Mouse (Mus musculus): ENCODE measurements around the gene Dph1.
A peak's percentile ranks its signal among the peaks of the same experiment; 100 is the strongest.

Gene Dph1

GRCm38 (mm10) chr11:75190905-75191441 lies at the start of gene Dph1:
Gene Dph1, minus strand, starts transcription at chr11:75191241.
- no peak for DNase-seq

GRCm38 (mm10) chr11:75240158-75240934 lies 49.3 kb upstream of the Dph1 start:
- DNase-seq = no peak

- peak; percentile 58 for DNase-seq
These were observed 43.7 kb upstream of the Dph1 start for GRCm38 (mm10) chr11:75234745-75235144.

GRCm38 (mm10) chr11:75232434-75232833 lies 41.4 kb upstream of the Dph1 start:
- no peak for DNase-seq

- DNase-seq = no peak
These were observed 40.7 kb upstream of the Dph1 start for GRCm38 (mm10) chr11:75231756-75232155.

- DNase-seq = no peak
These were observed 39.3 kb upstream of the Dph1 start for GRCm38 (mm10) chr11:75230272-75230760.

- no peak for DNase-seq
These were observed 38.2 kb upstream of the Dph1 start for GRCm38 (mm10) chr11:75229289-75229688.

- no peak for DNase-seq
These were observed 36.6 kb upstream of the Dph1 start for GRCm38 (mm10) chr11:75227632-75228031.

GRCm38 (mm10) chr11:75224835-75225234 lies 33.8 kb upstream of the Dph1 start:
- no peak for DNase-seq

GRCm38 (mm10) chr11:75224062-75224461 lies 33.0 kb upstream of the Dph1 start:
- no peak for DNase-seq

GRCm38 (mm10) chr11:75220517-75221145 lies 29.6 kb upstream of the Dph1 start:
- DNase-seq = no peak

- DNase-seq = no peak
These were observed 29.1 kb upstream of the Dph1 start for GRCm38 (mm10) chr11:75220115-75220514.

GRCm38 (mm10) chr11:75214081-75214950 lies 23.3 kb upstream of the Dph1 start:
- DNase-seq = no peak

- no peak for DNase-seq
These were observed 22.5 kb upstream of the Dph1 start for GRCm38 (mm10) chr11:75213372-75214080.

GRCm38 (mm10) chr11:75212876-75213275 lies 21.8 kb upstream of the Dph1 start:
- no peak for DNase-seq

GRCm38 (mm10) chr11:75212031-75212667 lies 21.1 kb upstream of the Dph1 start:
- no peak for DNase-seq

GRCm38 (mm10) chr11:75210755-75211154 lies 19.7 kb upstream of the Dph1 start:
- DNase-seq = no peak

GRCm38 (mm10) chr11:75210093-75210492 lies 19.1 kb upstream of the Dph1 start:
- DNase-seq = no peak

GRCm38 (mm10) chr11:75209363-75209762 lies 18.3 kb upstream of the Dph1 start:
- DNase-seq = no peak

- no peak for DNase-seq
These were observed 15.3 kb upstream of the Dph1 start for GRCm38 (mm10) chr11:75206347-75206746.

- no peak for DNase-seq
These were observed 13.4 kb upstream of the Dph1 start for GRCm38 (mm10) chr11:75204472-75204871.

- no peak for DNase-seq
These were observed 12.9 kb upstream of the Dph1 start for GRCm38 (mm10) chr11:75203926-75204325.

Data from right cerebral cortex, postnatal 25 days (tissue).